Mouse (Mus musculus): ENCODE results near the gene Arhgap31. TPM values are rescaled to one million over a fixed set of nuclear protein-coding genes. Genes with fewer than 3 reads are reported as not detected.

The Arhgap31 gene
- polyA plus RNA-seq, 1 experiment from 2014 or later = 6.3 TPM

DNA sequence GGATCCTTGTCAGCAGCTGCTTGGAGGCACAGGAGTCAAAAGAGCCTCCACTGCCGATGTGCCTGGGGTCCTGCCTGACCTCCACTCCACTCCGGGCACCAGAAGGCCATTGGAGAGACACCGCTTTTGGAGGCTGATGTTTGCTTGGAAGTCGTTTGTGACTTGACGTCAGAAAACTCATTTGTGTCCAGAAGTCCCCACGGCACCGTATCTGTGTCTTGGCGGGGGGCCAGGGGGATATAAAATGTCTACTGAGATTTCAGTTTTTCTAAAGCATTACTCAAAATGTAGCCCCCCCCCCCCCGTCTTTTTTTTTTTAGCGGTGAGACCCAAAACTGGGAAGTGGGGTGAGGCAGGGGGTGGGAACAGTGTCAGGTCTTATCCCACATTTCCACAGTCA, 76.0 kb downstream of the Arhgap31 start:
- Histone ChIP-seq H3K4me1 (ENCODE audit: control insufficient read depth, insufficient read depth, low read length) (no peaks in the 10 kb centered on the region), H3K4me3 (replicated peaks; ENCODE audit: low read depth, low read length) (no peak overlapping the region), H3K9me3 (ENCODE audit: control insufficient read depth, low read length) (no peaks in the 10 kb centered on the region), H3K9ac (replicated peaks; ENCODE audit: low read length) (no peak overlapping the region), H3K36me3 (ENCODE audit: control insufficient read depth, insufficient read depth, low read length) (no peaks in the 10 kb centered on the region), H3K4me2 (ENCODE audit: low read length) (no peak overlapping the region), H3K27ac (replicated peaks; ENCODE audit: low read depth, low read length) (no peak overlapping the region), H3K27me3 (ENCODE audit: control insufficient read depth, insufficient read depth, low read length) (no peaks in the 10 kb centered on the region)
- no peak for DNase-seq
- WGBS = 85% methylated on average over 10 of the region's 10 CpGs
- no peak for ATAC-seq (ENCODE audit: low FRiP score, low TSS enrichment)

DNA sequence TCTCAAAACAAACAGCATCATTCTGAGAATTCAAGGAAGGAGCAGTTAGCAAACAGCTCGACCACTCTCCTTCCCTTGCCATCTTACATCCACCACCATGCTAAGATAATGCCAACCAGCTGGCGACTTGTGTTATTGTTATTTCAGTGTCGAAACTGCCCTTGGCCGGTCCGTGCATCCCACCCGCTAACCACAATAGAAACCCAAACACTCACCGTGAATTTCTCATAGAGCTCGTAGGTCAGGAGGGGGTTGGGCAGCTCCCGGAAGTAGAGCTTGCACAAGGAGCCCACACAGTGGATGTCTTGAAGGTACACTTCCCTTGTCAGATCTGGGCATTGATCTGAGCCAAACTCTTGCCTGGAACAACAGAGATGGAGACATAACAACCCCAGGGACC, 76.4 kb downstream of the Arhgap31 start:
- Histone ChIP-seq H3K4me1 (ENCODE audit: control insufficient read depth, insufficient read depth, low read length) (no peaks in the 10 kb centered on the region), H3K4me3 (replicated peaks; ENCODE audit: low read depth, low read length) (no peak overlapping the region), H3K4me2 (ENCODE audit: low read length) (no peak overlapping the region), H3K36me3 (ENCODE audit: control insufficient read depth, insufficient read depth, low read length) (no peaks in the 10 kb centered on the region), H3K27ac (replicated peaks; ENCODE audit: low read depth, low read length) (no peak overlapping the region), H3K9ac (replicated peaks; ENCODE audit: low read length) (no peak overlapping the region), H3K27me3 (ENCODE audit: control insufficient read depth, insufficient read depth, low read length) (no peaks in the 10 kb centered on the region), H3K9me3 (ENCODE audit: control insufficient read depth, low read length) (no peaks in the 10 kb centered on the region)
- 88% methylated on average over 9 of the region's 9 CpGs for WGBS
- no peak for DNase-seq
- ATAC-seq (ENCODE audit: low FRiP score, low TSS enrichment) = no peak

DNA sequence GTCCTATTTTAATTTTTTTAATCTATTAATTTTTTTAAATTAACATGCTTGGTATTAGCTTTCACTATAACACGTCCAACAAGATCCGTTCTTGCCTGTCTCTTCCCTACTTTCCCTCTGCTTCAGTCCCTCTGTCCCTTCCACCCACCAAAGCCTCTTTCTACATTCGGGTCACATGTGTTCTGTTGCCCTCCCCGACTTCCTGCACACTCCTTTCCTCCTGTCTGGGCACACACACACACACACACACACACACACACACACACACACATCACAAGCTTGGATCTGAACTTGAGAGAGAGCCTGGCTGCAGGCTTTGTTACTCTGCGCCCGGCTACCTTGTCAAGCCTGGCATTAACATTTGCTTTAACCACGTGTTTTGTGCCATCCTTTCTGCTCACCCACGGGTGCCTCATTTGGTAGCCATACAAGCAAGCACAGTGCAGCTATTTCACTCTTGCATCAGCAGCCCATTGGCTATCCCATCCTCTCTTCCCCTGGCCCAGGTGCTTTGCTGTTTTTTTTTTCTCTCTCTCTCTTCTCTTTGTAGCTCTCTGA, 77.2 kb downstream of the Arhgap31 start:
- ATAC-seq (ENCODE audit: low FRiP score, low TSS enrichment) = no peak

DNA sequence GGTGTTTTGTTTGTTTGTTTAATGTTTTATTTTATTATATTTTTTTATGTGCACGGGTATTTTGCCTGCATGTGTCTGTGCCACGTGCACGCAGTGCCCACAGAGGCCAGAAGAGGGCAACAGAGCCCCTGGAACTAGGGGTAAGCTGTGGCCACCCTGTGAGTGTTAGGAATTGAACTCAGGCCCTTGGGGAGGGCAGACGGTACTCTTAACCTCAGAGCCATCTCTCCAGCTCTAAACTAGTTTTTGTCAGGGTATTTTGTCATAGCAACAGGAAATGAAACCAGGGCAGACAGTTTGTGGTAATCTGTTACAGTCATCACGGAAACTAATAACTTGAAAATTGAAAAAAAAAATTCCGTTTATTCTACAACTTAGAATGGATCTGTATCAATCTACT, 80.9 kb downstream of the Arhgap31 start:
- Histone ChIP-seq H3K4me1 (ENCODE audit: control insufficient read depth, insufficient read depth, low read length) (no peaks in the 10 kb centered on the region), H3K27me3 (ENCODE audit: control insufficient read depth, insufficient read depth, low read length) (no peaks in the 10 kb centered on the region), H3K27ac (replicated peaks; ENCODE audit: low read depth, low read length) (no peak overlapping the region), H3K36me3 (ENCODE audit: control insufficient read depth, insufficient read depth, low read length) (no peaks in the 10 kb centered on the region), H3K4me3 (replicated peaks; ENCODE audit: low read depth, low read length) (no peak overlapping the region), H3K9me3 (ENCODE audit: control insufficient read depth, low read length) (no peaks in the 10 kb centered on the region), H3K9ac (replicated peaks; ENCODE audit: low read length) (no peak overlapping the region), H3K4me2 (ENCODE audit: low read length) (no peak overlapping the region)
- WGBS = 65% methylated on average over 6 of the region's 6 CpGs
- DNase-seq (peak; percentile 46), ATAC-seq (ENCODE audit: low FRiP score, low TSS enrichment) (no peak)

More for the DNA sequence above, 77.2 kb downstream of the Arhgap31 start:
- no peaks in the 10 kb centered on the region for H3K9me3 ChIP-seq (ENCODE audit: control insufficient read depth, low read length)
- WGBS = 77% methylated on average over 8 of the region's 8 CpGs
- H3K9ac ChIP-seq (replicated peaks; ENCODE audit: low read length) = no peak overlapping the region
- H3K27me3 ChIP-seq (ENCODE audit: control insufficient read depth, insufficient read depth, low read length) = no peaks in the 10 kb centered on the region
- no peak for DNase-seq
- H3K27ac ChIP-seq (replicated peaks; ENCODE audit: low read depth, low read length) = no peak overlapping the region
- no peaks in the 10 kb centered on the region for H3K36me3 ChIP-seq (ENCODE audit: control insufficient read depth, insufficient read depth, low read length)
- no peak overlapping the region for H3K4me2 ChIP-seq (ENCODE audit: low read length)
- H3K4me3 ChIP-seq (replicated peaks; ENCODE audit: low read depth, low read length) = no peak overlapping the region
- H3K4me1 ChIP-seq (ENCODE audit: control insufficient read depth, insufficient read depth, low read length) = no peaks in the 10 kb centered on the region

DNA sequence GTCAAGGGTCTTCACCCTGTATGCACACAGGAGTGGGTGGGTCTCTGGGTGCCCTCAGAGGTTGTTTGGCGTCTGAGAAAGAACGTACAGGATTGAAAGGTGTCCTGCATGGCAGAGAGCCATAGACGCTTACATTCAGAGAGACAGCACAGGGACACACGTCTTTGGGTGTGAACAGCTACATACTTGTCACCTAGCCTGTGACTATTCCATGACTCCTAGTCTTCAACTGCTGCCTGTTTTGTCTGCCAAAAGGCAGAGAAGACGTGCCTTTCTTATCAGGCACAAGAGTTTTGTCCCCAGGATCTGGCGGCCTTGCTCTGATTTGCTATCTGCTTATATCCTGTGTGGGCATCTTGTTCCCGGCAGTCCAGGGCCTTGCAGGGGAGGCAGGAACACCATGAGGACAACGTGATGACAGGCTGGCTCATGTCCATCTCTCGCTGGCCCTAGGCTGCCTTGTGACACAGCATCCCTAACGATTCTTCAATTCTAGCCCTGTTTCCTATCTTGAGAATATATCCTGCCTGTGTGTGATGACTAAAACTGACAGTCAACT, 87.2 kb downstream of the Arhgap31 start:
- WGBS = 88% methylated on average over 10 of the region's 10 CpGs
- H3K4me1 ChIP-seq (ENCODE audit: control insufficient read depth, insufficient read depth, low read length) = no peaks in the 10 kb centered on the region
- no peak overlapping the region for H3K4me3 ChIP-seq (replicated peaks; ENCODE audit: low read depth, low read length)
- H3K4me2 ChIP-seq (ENCODE audit: low read length) = no peak overlapping the region
- H3K27ac ChIP-seq (replicated peaks; ENCODE audit: low read depth, low read length) = no peak overlapping the region
- no peaks in the 10 kb centered on the region for H3K9me3 ChIP-seq (ENCODE audit: control insufficient read depth, low read length)
- no peak for DNase-seq
- H3K9ac ChIP-seq (replicated peaks; ENCODE audit: low read length) = no peak overlapping the region
- no peaks in the 10 kb centered on the region for H3K36me3 ChIP-seq (ENCODE audit: control insufficient read depth, insufficient read depth, low read length)
- ATAC-seq (ENCODE audit: low FRiP score, low TSS enrichment) = no peak
- no peaks in the 10 kb centered on the region for H3K27me3 ChIP-seq (ENCODE audit: control insufficient read depth, insufficient read depth, low read length)

DNA sequence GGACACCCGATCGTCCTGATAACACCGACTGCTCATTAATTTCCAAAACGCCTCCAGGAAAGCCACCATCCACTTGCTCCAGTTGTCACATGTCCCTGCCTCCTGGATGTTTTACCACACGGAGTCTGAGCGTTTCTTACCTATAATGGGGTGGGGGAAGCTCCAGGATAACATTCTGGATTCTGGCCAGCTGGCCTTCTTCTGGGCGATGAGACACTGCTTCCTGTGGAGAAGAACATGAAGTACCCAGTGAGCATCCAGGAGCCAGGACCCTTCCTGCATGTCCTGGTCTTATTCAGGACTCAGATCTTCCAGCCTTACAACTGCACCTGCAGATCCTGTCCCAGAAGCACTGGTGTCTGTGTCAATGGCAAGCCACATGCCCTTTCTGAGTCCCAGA, 87.7 kb downstream of the Arhgap31 start:
- Histone ChIP-seq H3K4me1 (ENCODE audit: control insufficient read depth, insufficient read depth, low read length) (no peaks in the 10 kb centered on the region), H3K27me3 (ENCODE audit: control insufficient read depth, insufficient read depth, low read length) (no peaks in the 10 kb centered on the region), H3K9ac (replicated peaks; ENCODE audit: low read length) (no peak overlapping the region), H3K27ac (replicated peaks; ENCODE audit: low read depth, low read length) (no peak overlapping the region), H3K36me3 (ENCODE audit: control insufficient read depth, insufficient read depth, low read length) (no peaks in the 10 kb centered on the region), H3K4me3 (replicated peaks; ENCODE audit: low read depth, low read length) (no peak overlapping the region), H3K4me2 (ENCODE audit: low read length) (no peak overlapping the region), H3K9me3 (ENCODE audit: control insufficient read depth, low read length) (no peaks in the 10 kb centered on the region)
- WGBS = 94% methylated on average over 7 of the region's 7 CpGs
- ATAC-seq (ENCODE audit: low FRiP score, low TSS enrichment) (no peak), DNase-seq (no peak)

DNA sequence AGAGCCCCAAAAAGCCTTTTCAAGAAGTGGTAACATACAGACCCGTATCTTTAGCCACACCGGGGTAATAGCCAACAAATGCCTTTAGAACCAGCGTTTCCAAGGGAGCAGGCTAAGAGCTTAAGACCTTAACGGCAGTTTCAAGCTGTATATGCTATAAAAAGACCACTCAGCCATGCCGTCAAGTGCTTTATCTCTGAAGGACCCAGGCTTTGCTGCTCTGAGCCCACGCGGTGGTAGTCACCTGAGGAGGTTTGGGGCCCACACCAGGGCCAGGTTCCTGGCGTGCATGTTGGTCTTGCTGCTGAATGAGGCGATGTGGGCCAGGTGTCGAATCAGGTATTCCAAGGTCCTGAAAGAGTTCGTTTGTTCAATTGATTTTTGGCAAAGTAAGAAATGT, 88.8 kb downstream of the Arhgap31 start:
- Histone ChIP-seq H3K9ac (replicated peaks; ENCODE audit: low read length) (no peak overlapping the region), H3K4me3 (replicated peaks; ENCODE audit: low read depth, low read length) (no peak overlapping the region), H3K4me1 (ENCODE audit: control insufficient read depth, insufficient read depth, low read length) (no peaks in the 10 kb centered on the region), H3K9me3 (ENCODE audit: control insufficient read depth, low read length) (no peaks in the 10 kb centered on the region), H3K36me3 (ENCODE audit: control insufficient read depth, insufficient read depth, low read length) (no peaks in the 10 kb centered on the region), H3K27me3 (ENCODE audit: control insufficient read depth, insufficient read depth, low read length) (no peaks in the 10 kb centered on the region), H3K4me2 (ENCODE audit: low read length) (no peak overlapping the region), H3K27ac (replicated peaks; ENCODE audit: low read depth, low read length) (no peak overlapping the region)
- 77% methylated on average over 11 of the region's 11 CpGs for WGBS
- no peak for DNase-seq
- no peak for ATAC-seq (ENCODE audit: low FRiP score, low TSS enrichment)

DNA sequence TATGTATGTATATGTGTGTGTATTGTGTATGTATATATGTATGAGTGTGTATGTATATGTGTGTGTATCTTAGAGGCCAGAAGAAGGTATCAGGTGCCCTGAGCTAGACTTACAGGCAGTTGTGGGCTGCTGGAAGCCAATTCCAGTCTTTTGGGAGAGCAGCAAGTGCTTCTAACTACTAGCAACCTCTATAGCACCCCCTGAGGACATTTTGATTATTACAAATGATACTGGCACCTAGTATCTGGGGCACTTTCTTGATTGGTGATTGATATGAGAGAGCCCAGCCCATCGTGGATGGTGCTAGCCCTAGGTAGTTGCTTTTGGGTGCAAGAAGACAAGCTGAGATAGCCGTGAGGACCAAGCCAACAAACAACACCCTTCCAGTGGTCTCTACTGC, 90.8 kb downstream of the Arhgap31 start:
- Histone ChIP-seq H3K27ac (replicated peaks; ENCODE audit: low read depth, low read length) (no peak overlapping the region), H3K9me3 (ENCODE audit: control insufficient read depth, low read length) (no peaks in the 10 kb centered on the region), H3K9ac (replicated peaks; ENCODE audit: low read length) (no peak overlapping the region), H3K4me1 (ENCODE audit: control insufficient read depth, insufficient read depth, low read length) (no peaks in the 10 kb centered on the region), H3K27me3 (ENCODE audit: control insufficient read depth, insufficient read depth, low read length) (no peaks in the 10 kb centered on the region), H3K4me3 (replicated peaks; ENCODE audit: low read depth, low read length) (no peak overlapping the region), H3K36me3 (ENCODE audit: control insufficient read depth, insufficient read depth, low read length) (no peaks in the 10 kb centered on the region), H3K4me2 (ENCODE audit: low read length) (no peak overlapping the region)
- ATAC-seq (ENCODE audit: low FRiP score, low TSS enrichment) = no peak
- peak; percentile 47 for DNase-seq
- WGBS = 73% methylated on average over 2 of the region's 2 CpGs

DNA sequence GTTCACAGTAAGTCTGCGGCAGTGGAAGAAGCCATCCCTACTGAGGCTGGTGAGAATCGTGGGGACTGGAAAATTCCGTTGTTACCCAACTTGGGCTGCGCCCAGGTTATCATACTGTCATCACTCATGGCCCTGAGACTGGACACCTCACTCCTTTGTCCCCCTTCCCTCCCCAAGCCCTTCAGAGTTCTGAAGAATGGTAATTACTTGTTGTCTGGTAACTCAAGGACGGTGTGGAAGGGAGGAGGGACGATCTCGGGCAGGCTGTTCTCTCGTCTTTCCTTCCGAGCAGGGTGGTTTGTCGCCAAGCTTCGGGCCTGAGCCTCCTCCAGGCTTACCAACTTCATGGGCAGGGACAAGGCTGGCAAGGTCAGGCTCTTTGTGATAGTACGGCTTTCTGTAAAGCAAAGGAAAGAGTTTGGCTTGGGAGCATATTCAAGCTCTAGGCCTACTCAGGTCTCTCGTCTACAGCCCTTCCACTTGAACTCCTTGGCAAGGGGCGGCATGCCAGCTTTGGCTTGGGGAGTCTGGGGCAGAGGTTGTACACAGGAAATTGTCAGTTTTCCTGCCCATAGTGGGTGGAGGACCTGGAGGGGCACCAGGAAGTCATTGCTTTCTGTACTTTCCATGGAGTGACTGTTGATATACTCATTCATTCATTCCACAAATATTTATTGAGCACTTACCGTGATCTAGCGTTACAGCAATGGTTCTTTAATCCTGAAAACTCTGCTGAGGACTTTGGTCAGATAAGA, 92.2 kb downstream of the Arhgap31 start:
- ATAC-seq (ENCODE audit: low FRiP score, low TSS enrichment) (no peak), DNase-seq (no peak)
- 94% methylated on average over 16 of the region's 16 CpGs for WGBS
- no peaks in the 10 kb centered on the region for H3K4me1 ChIP-seq (ENCODE audit: control insufficient read depth, insufficient read depth, low read length)
- H3K27ac ChIP-seq (replicated peaks; ENCODE audit: low read depth, low read length) = no peak overlapping the region
- H3K9ac ChIP-seq (replicated peaks; ENCODE audit: low read length) = no peak overlapping the region
- H3K9me3 ChIP-seq (ENCODE audit: control insufficient read depth, low read length) = no peaks in the 10 kb centered on the region
- no peak overlapping the region for H3K4me3 ChIP-seq (replicated peaks; ENCODE audit: low read depth, low read length)
- H3K36me3 ChIP-seq (ENCODE audit: control insufficient read depth, insufficient read depth, low read length) = no peaks in the 10 kb centered on the region
- H3K27me3 ChIP-seq (ENCODE audit: control insufficient read depth, insufficient read depth, low read length) = no peaks in the 10 kb centered on the region
- no peak overlapping the region for H3K4me2 ChIP-seq (ENCODE audit: low read length)

Data from midbrain, embryonic 14.5 days (tissue).